Mouse (Mus musculus) NIH3T3 (cell line): ENCODE measurements around the gene Zfp467.

Experiments
- DNase-seq: peaks from one replicate; pipeline ENCODE4 v3.0.0-alpha.2; 2012; ENCODE audit warnings: low read depth

Zfp467 gene

GRCm38 (mm10) chr6:48440306-48441014 lies 5.2 kb downstream of the Zfp467 start:
- no peak for DNase-seq

- DNase-seq, result no peak
Observed at GRCm38 (mm10) chr6:48439654-48440053, 6.0 kb downstream of the Zfp467 start.

DNA sequence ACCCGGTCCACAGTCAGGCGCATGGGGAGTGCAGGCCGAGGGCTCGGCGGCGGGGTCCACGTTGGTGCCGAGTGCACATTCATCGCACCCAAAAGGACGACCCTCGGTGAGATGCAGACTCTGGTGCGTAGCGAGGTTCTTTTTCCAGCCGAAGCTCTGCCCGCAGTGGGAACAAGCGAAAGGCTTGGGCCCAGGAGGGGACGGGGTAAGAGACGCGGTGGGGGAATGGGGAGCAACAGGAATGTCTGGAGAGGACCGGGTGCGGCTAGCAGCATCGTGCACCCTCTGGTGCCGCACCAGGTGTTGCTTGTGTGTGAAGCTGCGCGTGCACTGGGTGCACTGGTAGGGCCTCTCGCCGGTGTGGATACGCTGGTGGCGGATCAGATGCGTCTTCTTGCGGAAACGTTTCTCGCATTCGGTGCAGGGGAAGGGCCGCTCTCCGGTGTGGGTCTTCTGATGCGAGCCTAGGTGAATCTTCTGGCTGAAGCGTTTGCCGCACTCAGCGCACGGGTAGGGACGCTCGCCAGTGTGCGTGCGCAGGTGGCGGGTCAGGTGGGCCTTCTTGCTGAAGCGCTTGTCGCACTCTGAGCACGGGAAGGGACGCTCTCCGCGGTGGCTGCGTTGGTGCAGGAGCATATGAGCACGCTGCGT lies 7.0 kb downstream of the Zfp467 start:
- no peak for DNase-seq

- no peak for DNase-seq
Observed at GRCm38 (mm10) chr6:48437679-48438376, 7.8 kb downstream of the Zfp467 start.

DNA sequence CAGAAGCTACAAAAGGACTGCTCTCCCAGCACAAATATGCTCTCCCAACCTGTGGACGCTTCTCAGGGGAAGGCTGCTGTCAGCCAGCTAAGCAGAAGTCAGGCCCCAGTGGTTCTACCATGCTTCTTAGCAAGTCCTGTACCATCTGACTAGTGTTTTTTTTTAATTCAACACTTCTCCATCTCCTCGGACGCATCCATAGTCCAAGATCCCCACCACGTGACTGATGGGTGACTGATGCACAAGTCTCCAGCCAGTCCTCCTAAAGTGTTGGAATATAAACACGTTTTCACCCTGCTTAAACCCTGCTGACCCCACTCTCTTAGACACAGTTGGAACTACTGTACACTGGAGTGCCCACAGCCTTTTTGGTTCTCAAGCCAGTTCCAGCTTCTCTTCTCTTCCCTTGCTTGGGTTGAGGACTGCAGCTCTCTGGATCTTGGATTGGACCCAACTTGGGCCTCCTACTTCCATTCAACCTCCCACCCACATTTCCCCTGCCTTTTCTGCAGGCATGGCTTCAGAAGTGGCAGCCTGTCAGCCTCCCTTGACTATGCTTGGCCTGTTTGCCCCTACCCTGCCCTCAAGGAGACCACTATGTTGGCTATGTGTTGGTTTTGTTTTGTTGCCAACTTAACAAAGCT lies 9.8 kb downstream of the Zfp467 start:
- peak; percentile 38 for DNase-seq

DNA sequence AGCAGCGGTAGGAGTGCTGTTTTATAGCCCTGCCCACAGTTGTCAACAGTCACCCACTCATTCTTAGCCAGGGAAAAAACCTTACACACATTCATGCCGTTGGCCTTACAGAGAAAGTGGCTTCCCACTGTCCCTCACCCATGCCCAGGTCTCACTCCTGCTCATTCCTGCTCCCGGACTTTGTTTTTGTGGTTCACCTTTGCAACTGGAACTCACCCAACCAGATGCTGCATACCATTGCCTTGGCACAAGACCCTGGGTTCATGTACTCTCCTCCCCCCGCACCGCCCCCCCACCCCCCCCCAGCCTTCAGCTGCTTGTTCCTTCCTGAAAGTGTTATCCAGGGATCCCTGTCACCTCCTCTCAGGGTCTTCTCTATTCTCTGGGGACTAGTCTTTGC lies 10.5 kb downstream of the Zfp467 start:
- DNase-seq, result no peak

- DNase-seq, result no peak
Observed at GRCm38 (mm10) chr6:48434651-48435050, 11.0 kb downstream of the Zfp467 start.

DNA sequence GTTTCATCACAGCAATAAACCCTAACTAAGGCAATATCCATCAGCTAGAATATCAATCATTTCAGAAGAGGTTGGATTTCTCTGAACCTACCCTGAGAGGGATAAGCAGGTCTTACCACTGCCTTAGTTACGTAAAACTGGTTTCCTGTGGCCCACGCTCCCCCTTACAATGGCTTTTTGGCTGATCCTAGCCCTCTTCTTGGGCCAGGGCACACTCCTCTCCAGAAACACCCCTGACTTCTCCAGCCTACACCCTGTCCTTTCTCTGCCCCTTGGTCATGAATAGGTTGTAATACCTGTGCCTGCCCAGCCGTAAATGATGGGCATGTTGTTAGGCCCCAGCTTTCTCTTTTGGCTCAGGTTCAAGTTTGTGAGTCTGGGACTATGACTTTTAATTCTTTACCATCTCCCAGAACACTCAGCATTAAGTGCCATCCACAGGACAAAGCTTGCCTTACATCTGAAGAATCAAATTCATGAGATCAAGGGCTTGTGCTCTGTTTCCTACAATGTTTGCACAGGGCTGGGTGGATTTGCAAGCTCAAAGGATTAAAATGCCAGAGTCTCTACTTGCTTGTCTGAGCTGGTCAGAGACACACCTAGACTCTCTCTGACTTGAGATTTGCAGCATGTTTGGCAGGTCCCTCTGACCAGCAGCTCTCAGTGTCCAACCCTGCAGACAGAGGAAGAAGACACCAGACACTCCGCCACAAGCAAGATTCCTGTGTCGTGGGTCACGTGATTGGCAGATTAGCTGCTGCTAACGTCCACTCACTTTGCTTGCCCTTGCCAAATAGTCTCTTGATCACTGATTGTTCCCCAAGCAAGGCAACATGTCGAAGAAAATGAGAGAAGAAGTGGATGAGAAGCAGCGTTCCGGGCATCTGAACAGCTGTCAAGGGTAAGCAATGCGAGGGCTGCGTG lies 12.5 kb downstream of the Zfp467 start:
- no peak for DNase-seq

GRCm38 (mm10) chr6:48430748-48431147 lies 14.9 kb downstream of the Zfp467 start:
- DNase-seq, result no peak

- no peak for DNase-seq
Observed at GRCm38 (mm10) chr6:48428769-48429557, 16.7 kb downstream of the Zfp467 start.

DNA sequence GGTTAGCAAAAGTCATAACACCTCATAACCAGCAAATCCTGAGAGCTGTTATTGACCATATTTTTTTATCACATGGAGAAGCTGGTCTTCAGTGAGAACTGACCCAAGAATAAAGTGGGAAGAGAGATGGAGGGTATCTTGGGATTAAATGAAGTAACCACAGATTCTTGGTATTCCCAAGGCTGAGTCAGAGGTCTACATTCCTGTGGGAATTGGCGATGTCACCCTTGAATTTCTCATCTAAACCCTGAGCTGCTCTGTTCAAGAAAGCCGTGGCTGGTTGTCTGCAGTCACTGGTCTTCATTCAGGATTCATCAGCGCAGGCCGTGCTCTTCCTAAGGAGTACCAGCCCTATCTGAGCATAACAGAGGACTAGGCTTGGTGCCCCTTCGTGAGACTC lies 18.7 kb downstream of the Zfp467 start:
- DNase-seq, result peak; percentile 29

DNA sequence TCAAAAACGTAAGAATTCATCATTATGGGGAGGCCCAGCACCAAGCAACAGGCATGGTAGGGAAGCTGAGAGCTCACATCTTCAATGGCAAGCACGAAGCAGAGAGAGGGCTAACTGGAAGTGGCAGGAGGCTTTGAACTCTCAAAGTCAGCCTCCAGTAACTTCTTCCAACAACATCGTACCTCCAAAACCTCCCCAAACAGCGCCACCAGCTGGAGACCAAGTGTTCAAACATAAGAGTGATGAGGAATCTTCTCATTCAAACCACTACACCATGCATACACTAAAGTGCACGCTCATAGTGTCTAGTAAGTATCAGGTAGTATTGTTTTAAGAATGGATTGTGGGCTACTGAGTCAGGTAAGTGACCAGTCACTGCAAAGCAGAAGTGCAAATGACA lies 21.6 kb downstream of the Zfp467 start:
- DNase-seq, result peak; percentile 26

- DNase-seq, result no peak
Observed at GRCm38 (mm10) chr6:48423336-48423735, 22.3 kb downstream of the Zfp467 start.

GRCm38 (mm10) chr6:48420647-48421046 lies 25.0 kb downstream of the Zfp467 start:
- DNase-seq, result no peak

- DNase-seq, result no peak
Observed at GRCm38 (mm10) chr6:48416486-48416885, 29.1 kb downstream of the Zfp467 start.

DNA sequence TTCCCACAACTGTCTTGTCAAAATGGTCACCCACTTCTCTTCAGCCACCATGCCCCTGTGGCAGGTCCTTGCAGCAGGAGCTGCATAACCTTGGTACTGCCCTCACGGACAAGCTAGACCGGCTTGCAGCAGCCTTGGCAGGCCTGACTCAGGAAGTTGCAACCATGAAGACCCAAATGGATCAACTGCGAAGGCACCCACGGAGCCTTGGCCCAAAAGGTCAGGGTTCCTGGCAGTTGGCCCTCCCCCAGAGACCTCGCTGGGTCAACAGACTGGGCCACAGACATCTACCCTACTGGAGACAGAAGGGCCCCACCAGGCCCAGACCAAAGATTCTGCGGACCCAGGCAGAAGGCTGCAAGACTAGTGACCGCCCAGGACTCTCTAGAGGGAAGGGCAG lies 30.0 kb downstream of the Zfp467 start:
- DNase-seq, result no peak

DNA sequence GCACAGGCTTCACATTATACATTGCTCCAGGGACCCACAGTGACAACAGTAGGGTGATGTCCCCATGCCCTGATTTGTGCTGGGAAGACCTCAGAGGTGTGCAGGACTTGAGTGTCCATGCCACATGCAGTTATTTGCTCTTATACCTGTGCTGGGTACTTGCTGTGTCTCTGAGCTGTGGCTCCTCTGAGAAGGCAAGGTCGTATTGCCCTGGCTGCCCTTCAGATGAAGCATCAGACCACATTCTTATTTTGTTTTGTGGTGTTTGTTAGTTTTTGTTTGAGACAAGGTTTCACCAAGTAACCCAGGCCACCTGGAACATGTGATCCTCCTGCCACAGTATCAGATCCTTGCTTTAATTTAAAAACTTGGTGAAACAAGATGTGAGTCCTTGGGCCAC lies 30.7 kb downstream of the Zfp467 start:
- DNase-seq, result no peak

DNA sequence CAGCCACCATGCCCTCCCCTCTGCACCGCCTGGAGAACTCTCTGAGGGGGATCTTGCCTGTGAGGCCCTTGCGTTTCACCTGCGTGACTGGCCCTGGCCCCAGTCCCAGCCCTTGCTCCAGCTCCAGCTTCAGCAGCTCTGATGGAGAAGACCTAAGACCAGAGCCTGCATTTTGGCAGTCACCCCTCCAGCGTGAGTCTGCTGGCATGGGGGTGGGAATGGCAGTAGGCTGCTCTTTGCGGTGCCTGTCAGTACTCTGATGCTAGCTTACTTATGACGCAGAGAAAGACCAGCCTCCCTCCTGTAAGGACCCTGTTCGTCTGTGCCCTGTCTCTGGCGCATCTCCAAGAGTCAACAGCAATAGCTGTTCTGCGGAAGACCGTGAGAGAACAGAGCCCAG lies 32.5 kb downstream of the Zfp467 start:
- no peak for DNase-seq

- DNase-seq, result no peak
Observed at GRCm38 (mm10) chr6:48412662-48413061, 33.0 kb downstream of the Zfp467 start.

DNA sequence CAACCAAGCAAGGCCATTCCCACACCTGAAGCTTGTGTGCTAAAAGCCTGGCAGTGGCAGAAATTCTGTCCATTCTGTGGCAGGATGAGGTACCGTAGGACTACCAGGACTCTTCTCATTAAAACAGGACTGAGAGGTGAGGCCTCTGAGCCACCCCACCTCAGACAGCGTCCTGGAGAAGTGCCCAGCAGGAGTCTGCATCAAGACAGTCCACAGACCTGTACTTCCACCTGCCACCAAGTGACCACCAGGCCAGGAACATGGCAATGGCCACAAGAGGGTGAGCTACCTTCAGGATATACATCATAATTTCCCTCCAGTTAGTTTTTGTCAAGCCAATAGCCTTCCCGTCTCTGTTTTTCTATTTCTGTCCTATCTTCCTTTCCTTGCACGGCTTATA lies 33.5 kb downstream of the Zfp467 start:
- no peak for DNase-seq
